ENCODE assay signal across 8 mouse cellular contexts in genomic region chr11:113200901-113201300, GRCm38 (mm10).
DNase-seq lines count a peak whose midpoint lies in the region; ATAC-seq and TF ChIP-seq lines count a peak whose summit lies in the region.

No protein-coding gene starts in this region.

- TF ChIP-seq EP300 in liver, postnatal 0 days (IDR thresholded peaks at IDR 0.05; ENCODE audit: low read depth): no peak

- intact Hi-C loops in heart, postnatal 14 days (cut with DNase I): no loop called here
- intact Hi-C loops in gastrocnemius, postnatal 14 days (cut with DNase I; ENCODE audit: low total_unique reads): no loop called here
- intact Hi-C loops in gastrocnemius, postnatal 36 days (cut with DNase I): loop anchor here (5.0 kb wide), 1 partner anchor 76 kb away; no protein-coding TSS in a partner anchor

- H3K9ac ChIP-seq in heart, embryonic 12.5 days: peak overlapping the region; percentile 79
- peak overlapping the region; percentile 70 for H3K9ac ChIP-seq in forebrain, postnatal 0 days
- peak overlapping the region; percentile 48; the same call in 1 of the 2 replicates for H3K9ac ChIP-seq in liver, postnatal 0 days (replicated peaks)

- H3K9me3 ChIP-seq in heart, embryonic 12.5 days (replicated peaks): no peaks in the 10 kb centered on the region
- no peaks in the 10 kb centered on the region for H3K9me3 ChIP-seq in forebrain, postnatal 0 days (ENCODE audit: low read length)
- no peaks in the 10 kb centered on the region for H3K9me3 ChIP-seq in liver, postnatal 0 days (ENCODE audit: low read length)

- H3K27me3 ChIP-seq in heart, embryonic 12.5 days (replicated peaks): 0 out of 2 replicates have a peak, but pooled peaks cover 20% of the 10 kb centered on the region
- H3K27me3 ChIP-seq in forebrain, postnatal 0 days (ENCODE audit: insufficient read depth, low read length): no peaks in the 10 kb centered on the region
- peaks cover 19% of the 10 kb centered on the region for H3K27me3 ChIP-seq in liver, postnatal 0 days (ENCODE audit: insufficient read depth, low read length)

- ATAC-seq in heart, embryonic 12.5 days (ENCODE audit: insufficient number of reproducible peaks, low FRiP score): no peak
- 0 out of 2 replicates have a peak, but pooled peaks have one; percentile 17 for ATAC-seq in forebrain, postnatal 0 days
- ATAC-seq in liver, postnatal 0 days: no peak

- no peak for DNase-seq in heart, postnatal 14 days
- peak; percentile 41 for DNase-seq in Muller cell, postnatal 12 days (ENCODE audit: inconsistent ontology term)
- no peak for DNase-seq in forebrain, postnatal 0 days
- DNase-seq in liver, postnatal 0 days: no peak
- DNase-seq in gastrocnemius, postnatal 14 days: no peak
- DNase-seq in gastrocnemius, postnatal 36 days: no peak
- no peak for DNase-seq in right cerebral cortex, postnatal 14 days

- H3K4me2 ChIP-seq in heart, embryonic 12.5 days: peak overlapping the region; percentile 94
- peak overlapping the region; percentile 80 for H3K4me2 ChIP-seq in forebrain, postnatal 0 days (ENCODE audit: low read depth)
- H3K4me2 ChIP-seq in liver, postnatal 0 days (ENCODE audit: low read depth, low read length): peak overlapping the region; percentile 82

- H3K36me3 ChIP-seq in heart, embryonic 12.5 days: no peaks in the 10 kb centered on the region
- H3K36me3 ChIP-seq in forebrain, postnatal 0 days (ENCODE audit: insufficient read depth): no peaks in the 10 kb centered on the region
- H3K36me3 ChIP-seq in liver, postnatal 0 days (replicated peaks; ENCODE audit: insufficient read depth, low read length): no peaks in the 10 kb centered on the region

- H3K27ac ChIP-seq in heart, embryonic 12.5 days (ENCODE audit: poor library complexity, severe bottlenecking): no peak overlapping the region; the same call in 1 of the 2 replicates
- H3K27ac ChIP-seq in forebrain, postnatal 0 days (ENCODE audit: low read depth, low read length): peak overlapping the region; percentile 76
- H3K27ac ChIP-seq in liver, postnatal 0 days (ENCODE audit: low read depth): no peak overlapping the region

- peak overlapping the region; percentile 62 for H3K4me3 ChIP-seq in heart, embryonic 12.5 days
- H3K4me3 ChIP-seq in forebrain, postnatal 0 days (ENCODE audit: low read depth, low read length): peak overlapping the region; percentile 76
- H3K4me3 ChIP-seq in liver, postnatal 0 days (ENCODE audit: low read depth, low read length): peak overlapping the region; percentile 55

- TF ChIP-seq CTCF in forebrain, postnatal 0 days (IDR thresholded peaks at IDR 0.05; ENCODE audit: low read depth): no peak
- no peak for TF ChIP-seq CTCF in liver, postnatal 0 days (IDR thresholded peaks at IDR 0.05; ENCODE audit: low read depth)

- peaks cover 10% of the 10 kb centered on the region for H3K4me1 ChIP-seq in heart, embryonic 12.5 days (replicated peaks)
- peaks cover 9% of the 10 kb centered on the region for H3K4me1 ChIP-seq in forebrain, postnatal 0 days (ENCODE audit: insufficient read depth)
- no peaks in the 10 kb centered on the region; the same call in 1 of the 2 replicates for H3K4me1 ChIP-seq in liver, postnatal 0 days (ENCODE audit: insufficient read depth)

- WGBS in heart, embryonic 12.5 days: 15% methylated on average over 15 of the region's 15 CpGs
- WGBS in forebrain, postnatal 0 days: 4% methylated on average over 15 of the region's 15 CpGs
- 13% methylated on average over 15 of the region's 15 CpGs for WGBS in liver, postnatal 0 days (ENCODE audit: insufficient replicate concordance)
